Mouse (Mus musculus) liver, embryonic 14.5 days (tissue): ENCODE results near the gene Wbp1l. TPM values are rescaled to one million over a fixed set of nuclear protein-coding genes. Genes with fewer than 3 reads are reported as not detected.

ENCODE experiments used
- ATAC-seq: fragments of 200-750 bp; cut with Nextera tagmentation; 2 replicates; pipeline ENCODE4 v1.8.0; 2017; ENCODE audit warnings: moderate number of reproducible peaks, mild to moderate bottlenecking, moderate library complexity; ENCODE audit not compliant: insufficient read depth
- DNase-seq, 3 experiments: peaks; one replicate each; pipeline ENCODE4 v3.0.0-alpha.2; 2012 to 2013; ENCODE audit warnings: low read depth in 3 of 3, low spot score in 3 of 3
- H3K27ac ChIP-seq: fragments of 300-500 bp; sonication (generic); 2 replicates; pipeline ENCODE4 v1.5.1; 2014; ENCODE audit warnings: moderate library complexity, mild to moderate bottlenecking, control low read depth, inconsistent platforms
- H3K27me3 ChIP-seq: fragments of 300-500 bp; sonication (generic); 2 replicates; pipeline ENCODE4 v1.6.1; 2014; ENCODE audit warnings: mild to moderate bottlenecking, low read length, moderate library complexity; ENCODE audit not compliant: control insufficient read depth, insufficient read depth
- H3K36me3 ChIP-seq: fragments of 300-500 bp; sonication (generic); replicated peaks from 2 replicates; pipeline ENCODE4 v1.6.1; 2014; ENCODE audit warnings: low read depth; ENCODE audit not compliant: control insufficient read depth, insufficient read depth
- H3K4me1 ChIP-seq, 2 experiments: fragments of 200-500 bp in 1 of 2; fragments of 300-500 bp in 1 of 2; sonication (generic) in 1 of 2; replicated peaks; 2 replicates each; pipeline ENCODE4 v1.6.1; 2012 to 2014; ENCODE audit warnings: antibody characterized with exemption in 1 of 2, inconsistent platforms in 1 of 2, low read length in 1 of 2; ENCODE audit not compliant: control insufficient read depth in 2 of 2, insufficient read depth in 2 of 2
- H3K4me2 ChIP-seq: fragments of 300-500 bp; sonication (generic); 2 replicates; pipeline ENCODE4 v1.6.1; 2014; ENCODE audit warnings: low read depth, mild to moderate bottlenecking, control low read depth, moderate library complexity
- H3K4me3 ChIP-seq, 2 experiments: fragments of 200-500 bp in 1 of 2; fragments of 300-500 bp in 1 of 2; sonication (generic) in 1 of 2; 2 replicates each; pipeline ENCODE4 v1.5.1; 2012 to 2014; ENCODE audit warnings: low read depth in 2 of 2, low read length in 2 of 2, mild to moderate bottlenecking in 2 of 2, control low read depth in 1 of 2, inconsistent platforms in 1 of 2, moderate library complexity in 1 of 2; ENCODE audit not compliant: insufficient read depth in 1 of 2
- H3K9ac ChIP-seq: fragments of 300-500 bp; sonication (generic); replicated peaks from 2 replicates; pipeline ENCODE4 v1.6.1; 2014; ENCODE audit warnings: mild to moderate bottlenecking, control low read depth, moderate library complexity
- H3K9me3 ChIP-seq: fragments of 300-500 bp; sonication (generic); 2 replicates; pipeline ENCODE4 v1.6.1; 2016; ENCODE audit warnings: low read length, mixed read lengths; ENCODE audit not compliant: control insufficient read depth
- CTCF ChIP-seq: IDR thresholded peaks from 2 replicates; pipeline ENCODE4 v1.5.1; 2016; ENCODE audit warnings: antibody characterized with exemption, low read depth, control low read depth
- EP300 ChIP-seq: IDR thresholded peaks from 2 replicates; pipeline ENCODE4 v1.6.1; 2016; ENCODE audit warnings: antibody characterized with exemption, low read depth
- WGBS: fragments of 180-500 bp; shearing (Covaris S2); extraction: QIAGEN DNeasy Blood & Tissue Kit; methylation state at CpG from one replicate; pipeline ENCODE4 v1.1.7; 2014; ENCODE audit not compliant: insufficient replicate concordance; 5-methylcytosine and 5-hydroxymethylcytosine counted together
- polyA plus RNA-seq, 2 experiments: library from polyadenylated mRNA; depleted of rRNA in 1 of 2; stranded (reverse) in 1 of 2; unstranded in 1 of 2; fragments of >200 nt; fragmentation: Nextera tagmentation in 1 of 2; extraction: Ambion mirVana in 1 of 2; gene quantifications; 2 replicates each; pipeline versions ENCODE4 v1.2.1 to v1.2.3; 2012 to 2014

Wbp1l gene
- polyA plus RNA-seq, 2 experiments, result 9.8 to 10.6 TPM

- Histone ChIP-seq H3K9me3 (no peaks in the 10 kb centered on the region), H3K27me3 (no peaks in the 10 kb centered on the region), H3K4me1 (peaks cover 0 to 31% of the 10 kb centered on the region in 2 experiments; a peak in 2 of 4 replicates), H3K4me2 (no peak overlapping the region), H3K27ac (no peak overlapping the region), H3K9ac (no peak overlapping the region), H3K36me3 (no peaks in the 10 kb centered on the region), H3K4me3 (no peak overlapping the region)
- WGBS, result 72% methylated on average over 10 of the region's 10 CpGs
- DNase-seq, result no peak
- no peak for ATAC-seq
- TF ChIP-seq EP300 (no peak), CTCF (no peak)
These were observed 45.5 kb downstream of the Wbp1l start for GRCm38 (mm10) chr19:46644343-46644792.

GRCm38 (mm10) chr19:46644793-46645602, 46.1 kb downstream of the Wbp1l start:
- no peak overlapping the region for H3K4me3 ChIP-seq
- H3K27me3 ChIP-seq, result no peaks in the 10 kb centered on the region
- 58% methylated on average over 12 of the region's 12 CpGs for WGBS
- no peak for DNase-seq
- no peak overlapping the region for H3K4me2 ChIP-seq
- peak; percentile 18; the same call in 1 of the 2 replicates for ATAC-seq
- no peaks in the 10 kb centered on the region for H3K9me3 ChIP-seq
- TF ChIP-seq EP300 (no peak), CTCF (no peak)
- H3K36me3 ChIP-seq, result no peaks in the 10 kb centered on the region
- H3K4me1 ChIP-seq, result peaks cover 0 to 30% of the 10 kb centered on the region in 2 experiments; a peak in 2 of 4 replicates
- H3K27ac ChIP-seq, result no peak overlapping the region
- no peak overlapping the region for H3K9ac ChIP-seq

GRCm38 (mm10) chr19:46646041-46646481, 47.2 kb downstream of the Wbp1l start:
- H3K36me3 ChIP-seq, result no peaks in the 10 kb centered on the region
- H3K4me3 ChIP-seq, result no peak overlapping the region
- DNase-seq, result no peak
- no peak overlapping the region for H3K9ac ChIP-seq
- H3K4me1 ChIP-seq, result peaks cover 0 to 26% of the 10 kb centered on the region in 2 experiments; a peak in 2 of 4 replicates
- H3K9me3 ChIP-seq, result no peaks in the 10 kb centered on the region
- 74% methylated on average over 12 of the region's 12 CpGs for WGBS
- no peak for ATAC-seq
- H3K4me2 ChIP-seq, result no peak overlapping the region
- TF ChIP-seq CTCF (no peak), EP300 (no peak)
- no peaks in the 10 kb centered on the region for H3K27me3 ChIP-seq
- H3K27ac ChIP-seq, result no peak overlapping the region

GRCm38 (mm10) chr19:46647254-46647653, 48.4 kb downstream of the Wbp1l start:
- no peaks in the 10 kb centered on the region for H3K27me3 ChIP-seq
- no peak overlapping the region for H3K4me3 ChIP-seq
- peaks cover 0 to 16% of the 10 kb centered on the region in 2 experiments; a peak in 2 of 4 replicates for H3K4me1 ChIP-seq
- 57% methylated on average over 3 of the region's 3 CpGs for WGBS
- DNase-seq, result no peak
- TF ChIP-seq CTCF, result no peak
- TF ChIP-seq EP300, result no peak
- no peak overlapping the region for H3K9ac ChIP-seq
- ATAC-seq, result no peak
- H3K9me3 ChIP-seq, result no peaks in the 10 kb centered on the region
- H3K27ac ChIP-seq, result no peak overlapping the region
- H3K36me3 ChIP-seq, result peaks cover 3% of the 10 kb centered on the region
- H3K4me2 ChIP-seq, result no peak overlapping the region

- no peak overlapping the region for H3K4me3 ChIP-seq
- no peak for ATAC-seq
- peaks cover 0 to 16% of the 10 kb centered on the region in 2 experiments; a peak in 2 of 4 replicates for H3K4me1 ChIP-seq
- no peak overlapping the region for H3K4me2 ChIP-seq
- H3K9ac ChIP-seq, result no peak overlapping the region
- no peaks in the 10 kb centered on the region for H3K9me3 ChIP-seq
- H3K27ac ChIP-seq, result no peak overlapping the region
- DNase-seq, result no peak
- peaks cover 5% of the 10 kb centered on the region for H3K36me3 ChIP-seq
- H3K27me3 ChIP-seq, result no peaks in the 10 kb centered on the region
- no peak; the same call in 1 of the 2 replicates for TF ChIP-seq CTCF
- no peak for TF ChIP-seq EP300
- 60% methylated on average over 8 of the region's 8 CpGs for WGBS
These were observed 49.0 kb downstream of the Wbp1l start for GRCm38 (mm10) chr19:46647850-46648249.
